Mouse (Mus musculus): ENCODE results near the gene Prkacb. TPM values are rescaled to one million over a fixed set of nuclear protein-coding genes. Genes with fewer than 3 reads are reported as not detected.

Prkacb gene
- 100 to 1,000 TPM; 145 to 167 TPM for polyA plus RNA-seq (2017; shearing (Covaris generic))

DNA sequence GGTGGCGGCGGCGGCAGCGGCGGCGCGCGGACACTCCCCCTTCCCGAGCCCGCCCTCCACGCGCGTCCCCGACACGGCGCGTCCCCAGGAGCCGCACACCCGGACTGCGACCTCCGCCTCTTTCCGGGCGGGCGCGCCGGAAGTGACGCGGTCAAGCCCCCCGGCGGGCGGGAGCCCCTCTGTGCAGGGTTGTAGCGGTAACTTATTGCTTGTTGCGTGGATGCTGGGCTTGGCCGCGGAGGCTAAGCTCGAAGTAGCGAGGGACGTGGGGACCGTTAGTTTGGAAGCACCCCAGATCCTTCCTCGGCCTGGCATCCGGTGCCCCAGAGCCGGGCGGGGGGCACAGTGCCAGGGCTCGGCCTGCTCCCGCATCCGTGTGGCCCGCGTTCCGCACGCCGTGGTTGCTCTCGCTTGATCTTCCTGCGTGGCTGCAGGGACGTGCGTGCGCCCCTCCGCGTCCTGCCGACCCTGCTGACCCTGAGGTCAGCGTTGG, at the start of gene Prkacb:
TSS of gene Prkacb (minus strand) at position 90 of the 493 bp plus-strand sequence.

DNA sequence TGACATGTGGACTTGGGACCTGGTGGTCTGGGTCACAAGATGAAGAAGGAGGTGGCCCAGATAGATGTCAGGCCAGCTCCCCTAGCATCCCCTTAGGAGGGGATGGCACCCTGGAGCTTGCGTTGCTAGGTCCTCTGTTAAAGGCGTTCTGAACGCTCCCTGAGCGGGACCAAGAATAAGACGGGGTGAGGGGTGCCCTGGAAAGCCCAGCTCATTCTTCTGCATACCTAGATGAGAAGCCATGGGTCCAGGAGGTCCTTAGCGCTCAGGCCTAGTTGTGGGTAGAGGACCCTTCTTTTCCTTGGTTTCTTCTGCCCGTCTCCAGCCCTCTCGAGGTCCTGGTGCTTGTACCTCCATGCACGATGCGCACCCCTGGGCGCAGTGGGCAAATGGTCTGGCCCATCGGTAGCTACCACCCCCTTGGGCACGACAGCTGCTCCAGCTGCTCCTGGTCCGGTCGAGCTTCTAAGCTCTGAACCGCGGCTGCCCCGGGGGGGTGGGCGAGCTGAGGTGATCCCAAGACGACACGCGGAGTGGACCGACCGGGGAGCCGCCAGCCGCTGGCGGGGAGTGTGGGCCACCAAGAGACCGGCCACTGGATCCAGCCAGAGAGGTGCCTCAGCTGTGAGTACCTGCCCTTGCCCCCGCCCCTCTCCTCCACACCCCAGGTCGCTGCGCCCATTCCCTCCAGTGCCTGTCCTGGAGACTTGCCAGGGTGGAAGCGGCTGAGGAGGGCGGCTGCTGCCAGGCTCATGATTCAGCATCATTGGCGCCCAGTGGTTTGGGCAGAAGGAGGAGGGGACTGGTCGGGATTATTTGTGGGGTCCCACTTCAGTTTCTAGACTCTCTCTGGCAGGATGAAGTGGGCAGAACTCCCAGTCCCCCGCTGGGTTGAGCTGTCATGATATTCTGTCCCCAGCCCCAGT, 39.4 kb upstream of the Prkacb start, which contains the start of gene Ttll7:
TSS of gene Ttll7 (plus strand) at position 402 of the 926 bp plus-strand sequence.

GRCm38 (mm10) chr3:146684811-146685675, 127.7 kb downstream of the Prkacb start, which contains the start of gene Samd13:
Gene Samd13 (minus strand): TSS chr3:146685592.

Other genes starting within 250 kb of the Prkacb start
- gene Uox, start 242.6 kb downstream of the Prkacb start, polyA plus RNA-seq (2017; shearing (Covaris generic)), result under 1 TPM; 0.07 to 0.62 TPM
- under 1 TPM; 0.08 to 0.17 TPM for gene Dnase2b, start 197.4 kb downstream of the Prkacb start, polyA plus RNA-seq (2017; shearing (Covaris generic))
- not detected for gene 4930503B20Rik, start 161.7 kb downstream of the Prkacb start, polyA plus RNA-seq (2017; shearing (Covaris generic))
- gene Samd13, start 127.4 kb downstream of the Prkacb start, polyA plus RNA-seq (2017; shearing (Covaris generic)), result under 1 TPM; 0.74 to 0.95 TPM
- gene Ttll7, start 39.4 kb upstream of the Prkacb start, polyA plus RNA-seq (2017; shearing (Covaris generic)), result under 1 TPM in 1 of 2 experiments, not detected in 1; 0.48 TPM